Mouse (Mus musculus) gastrocnemius, postnatal 4 days (tissue): ENCODE results near the gene Fam129b. TPM values are rescaled to one million over a fixed set of nuclear protein-coding genes. Genes with fewer than 3 reads are reported as not detected.

ENCODE experiments used
- DNase-seq, 2 experiments: peaks; one replicate each; pipeline ENCODE4 v3.0.0; 2021 to 2022; ENCODE audit warnings: low spot score in 2 of 2, mixed read lengths in 2 of 2
- total RNA-seq, 2 experiments: library from RNA; stranded (reverse); gene quantifications; 2 replicates each; pipeline ENCODE4 v1.2.3; 2021

Gene Fam129b
- total RNA-seq, 2 experiments from 2014 or later = 26.8 to 27.5 TPM

DNA sequence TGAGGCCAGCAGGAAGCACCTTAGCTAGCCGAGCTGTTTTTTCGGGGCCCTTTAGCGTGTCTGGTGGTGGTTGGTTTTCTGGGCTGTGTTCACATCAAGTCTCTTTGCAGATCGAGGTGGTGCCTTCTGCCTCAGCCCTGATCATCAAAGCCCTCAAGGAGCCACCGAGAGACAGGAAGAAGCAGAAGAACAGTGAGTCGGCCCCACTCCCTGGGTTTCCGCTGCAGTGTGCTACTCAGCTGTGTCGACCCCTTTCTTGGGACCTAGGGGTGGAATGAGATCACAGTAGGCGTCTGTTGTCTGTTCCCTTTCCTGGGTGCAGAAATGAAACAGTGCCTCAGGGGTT lies 86.9 kb downstream of the Fam129b start:
- no peak for DNase-seq

DNA sequence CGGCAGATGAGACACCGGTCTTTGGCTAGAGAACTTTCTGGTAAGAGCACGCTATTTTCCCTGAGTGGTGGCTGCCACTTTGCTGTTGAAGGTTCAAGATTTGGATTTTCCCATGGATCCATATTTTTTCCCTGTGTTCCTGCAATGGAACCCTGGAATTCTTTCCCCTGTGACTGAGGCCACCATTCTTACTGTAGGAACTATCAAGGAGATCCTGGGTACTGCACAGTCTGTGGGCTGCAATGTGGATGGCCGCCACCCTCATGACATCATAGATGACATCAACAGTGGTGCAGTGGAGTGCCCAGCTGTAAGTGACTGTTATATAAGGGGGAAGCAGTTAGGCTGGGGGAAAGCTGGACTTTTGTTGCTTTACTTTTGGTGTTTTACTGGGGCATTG lies 87.6 kb downstream of the Fam129b start:
- DNase-seq = no peak

DNA sequence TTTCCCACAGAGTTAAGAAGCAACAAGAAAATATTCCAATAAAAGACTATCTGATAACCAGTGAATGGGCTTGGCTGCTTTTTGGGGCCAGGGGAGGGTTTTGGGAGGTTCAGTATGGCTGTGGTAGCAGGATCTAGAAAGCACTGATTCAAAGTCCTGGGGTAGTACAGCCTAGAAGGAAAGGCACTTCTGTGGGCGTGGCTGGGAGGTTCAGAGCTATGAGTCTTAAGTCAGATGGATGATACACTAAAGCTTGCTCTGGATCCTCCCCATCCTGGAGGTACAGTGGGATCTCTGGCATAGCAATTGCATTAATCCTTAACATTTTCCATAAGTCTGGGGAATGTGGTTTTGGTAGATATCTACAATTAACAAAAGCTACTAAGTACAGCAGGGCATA lies 88.1 kb downstream of the Fam129b start:
- no peak for DNase-seq

DNA sequence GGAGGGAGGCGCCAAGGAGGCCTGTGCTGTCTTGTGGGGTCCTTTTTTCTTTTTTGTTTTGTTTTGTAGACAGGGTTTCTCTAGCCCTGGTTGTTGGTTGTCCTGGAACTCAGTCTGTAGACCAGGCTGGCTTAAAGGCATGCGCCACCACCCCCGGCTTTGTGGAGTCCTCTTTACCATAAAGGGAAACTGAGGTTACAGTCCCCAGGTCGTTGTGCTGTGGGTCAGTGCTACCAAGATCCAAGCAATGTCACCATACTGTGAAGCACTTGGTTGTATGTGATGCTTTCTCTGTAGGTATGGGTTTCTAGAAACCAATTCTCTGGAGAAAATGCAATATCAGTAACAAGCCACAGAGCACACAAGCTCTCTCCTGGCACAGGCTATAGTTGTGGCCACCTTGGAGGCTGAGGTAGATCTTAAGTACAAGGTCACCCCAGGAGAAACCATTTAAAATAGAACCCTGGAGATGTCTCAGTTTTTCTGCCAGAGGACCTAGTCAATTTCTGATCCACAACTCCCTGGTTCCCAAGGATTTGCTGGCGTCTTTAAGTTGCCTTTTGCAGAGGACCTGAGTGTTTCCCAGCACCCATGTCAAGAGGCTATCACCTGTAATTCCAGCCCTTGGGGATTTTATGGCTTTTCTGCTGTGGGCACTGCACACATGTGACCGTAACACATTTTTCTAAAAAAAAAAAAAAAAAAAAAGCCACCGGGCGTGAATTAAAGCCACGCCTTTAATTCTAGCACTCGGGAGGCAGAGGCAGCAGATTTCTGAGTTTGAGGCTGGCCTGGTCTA lies 88.9 kb downstream of the Fam129b start:
- DNase-seq = no peak

DNA sequence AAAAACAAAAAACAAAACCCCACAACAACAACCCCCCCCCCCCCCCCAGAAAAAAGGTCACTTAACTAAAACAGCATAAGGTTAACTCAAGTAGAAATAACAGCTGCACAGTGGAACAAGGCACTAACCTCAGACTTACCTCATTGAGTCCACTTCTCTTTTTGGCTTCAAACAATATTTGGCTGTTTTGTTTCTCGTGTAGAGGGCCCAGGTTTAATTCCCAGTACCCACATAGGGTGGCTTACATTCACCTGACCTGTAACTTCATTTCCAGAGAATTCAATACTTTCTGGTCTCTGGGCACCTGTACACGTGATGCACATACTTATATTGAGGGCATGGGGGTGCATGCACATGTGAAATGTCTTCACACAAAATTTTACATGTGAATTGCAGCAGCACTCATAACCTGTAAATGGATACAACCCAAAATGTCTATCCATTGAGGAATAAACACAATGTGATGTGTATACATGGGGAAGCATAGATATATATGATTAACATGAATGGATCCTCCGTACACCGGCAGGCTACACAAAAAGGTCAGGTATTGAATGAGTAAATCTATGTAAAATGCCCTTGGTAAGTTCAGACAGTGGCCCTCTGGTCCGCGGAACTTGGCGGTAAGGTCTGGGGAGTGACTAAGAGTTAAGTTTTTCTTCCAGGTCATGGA lies 89.7 kb downstream of the Fam129b start:
- no peak for DNase-seq

DNA sequence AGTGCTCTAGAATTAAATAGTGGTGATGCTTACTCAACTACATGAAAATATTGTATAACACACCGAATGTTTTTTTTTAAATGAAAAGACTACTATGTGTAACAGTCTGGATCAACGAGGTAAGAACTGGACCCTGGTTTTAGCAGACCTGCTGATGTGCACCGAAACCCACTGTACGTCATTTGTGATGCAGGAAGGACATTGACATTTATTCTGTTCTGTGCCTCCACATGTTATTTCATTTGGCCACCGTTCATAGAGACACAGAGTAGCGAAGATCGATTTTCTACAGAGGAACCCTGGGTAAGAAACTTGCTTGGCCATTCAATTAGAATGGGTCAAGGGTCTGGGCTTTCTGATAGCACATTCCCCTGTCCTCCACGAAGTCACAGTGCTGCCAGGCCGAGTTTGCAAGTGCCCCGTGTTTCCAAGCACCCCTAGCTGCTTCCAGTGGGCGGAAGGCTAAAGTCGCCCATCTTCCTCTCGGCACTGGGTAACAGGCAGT lies 90.3 kb downstream of the Fam129b start:
- no peak for DNase-seq

DNA sequence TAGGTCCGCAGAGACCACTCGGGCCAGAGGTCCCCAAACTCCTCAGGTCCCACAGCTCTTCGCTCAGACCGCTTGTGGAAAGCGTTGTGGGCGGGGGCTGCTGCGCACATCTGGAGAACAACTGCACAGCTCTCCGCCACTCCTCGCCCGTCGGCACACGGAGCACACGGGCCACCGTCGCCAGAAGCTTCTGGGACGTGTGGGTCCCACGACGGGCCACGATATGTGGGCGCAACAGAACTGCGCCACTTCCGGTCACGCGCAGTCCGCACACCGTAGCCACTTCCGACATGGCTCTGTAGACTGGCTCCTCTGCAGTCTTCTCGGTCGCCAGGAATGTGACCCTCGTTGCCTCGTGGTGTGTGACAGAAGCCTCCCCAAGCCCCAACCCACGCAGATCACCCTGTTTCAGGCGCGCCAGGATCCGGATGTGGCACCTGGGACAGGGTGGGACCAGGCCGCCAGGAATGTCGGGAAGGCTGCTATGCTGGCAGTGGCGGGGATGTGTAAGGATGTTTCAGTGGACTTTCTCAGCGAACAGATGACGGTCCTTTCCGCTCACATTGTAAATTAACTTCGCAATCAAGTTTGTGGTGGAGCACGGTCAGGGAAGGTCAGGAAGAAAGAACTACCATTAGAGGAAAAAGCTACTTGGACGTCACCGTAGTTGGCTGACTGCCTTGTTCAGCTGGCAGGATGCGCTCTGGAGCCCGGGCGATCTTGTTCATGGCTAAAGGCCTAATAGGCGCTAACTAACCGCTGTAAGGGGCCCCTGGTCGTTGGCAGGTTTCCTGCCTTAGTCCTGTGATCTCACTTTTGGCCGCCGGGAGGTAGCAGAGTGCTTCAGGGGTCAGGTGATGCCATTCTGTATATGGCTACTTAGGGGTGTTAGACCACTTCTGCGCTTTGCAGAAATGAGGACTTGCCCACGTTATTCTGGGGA lies 91.0 kb downstream of the Fam129b start:
- DNase-seq = peak; percentile 61 to 88

DNA sequence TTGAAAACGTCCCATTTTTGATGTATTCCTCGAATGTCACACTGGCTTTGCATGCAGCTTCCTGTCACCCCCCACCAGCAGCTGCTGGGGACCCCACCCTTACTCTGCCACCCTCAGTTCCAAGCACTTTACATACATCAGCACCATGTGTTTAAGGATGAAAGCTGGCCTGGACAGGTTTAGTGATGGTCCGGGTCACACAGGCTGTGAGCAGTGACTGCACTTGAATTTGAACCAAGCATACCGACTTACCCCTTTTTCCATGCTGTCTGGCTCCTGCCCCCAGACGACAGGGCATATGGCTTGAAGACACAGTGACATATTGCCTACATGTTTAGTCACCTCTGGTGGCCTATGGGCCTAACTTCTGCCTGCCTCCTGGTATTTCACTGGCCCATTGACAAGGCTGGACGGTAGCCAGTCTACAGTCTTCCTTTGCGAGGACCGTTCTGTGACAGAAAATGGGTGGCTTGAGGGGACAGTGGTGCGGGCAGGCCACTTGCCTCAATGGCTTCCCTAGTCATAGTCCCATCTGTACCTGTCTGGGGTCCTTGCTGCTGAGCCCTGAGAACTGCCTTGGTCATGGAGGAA lies 92.2 kb downstream of the Fam129b start:
- no peak for DNase-seq

DNA sequence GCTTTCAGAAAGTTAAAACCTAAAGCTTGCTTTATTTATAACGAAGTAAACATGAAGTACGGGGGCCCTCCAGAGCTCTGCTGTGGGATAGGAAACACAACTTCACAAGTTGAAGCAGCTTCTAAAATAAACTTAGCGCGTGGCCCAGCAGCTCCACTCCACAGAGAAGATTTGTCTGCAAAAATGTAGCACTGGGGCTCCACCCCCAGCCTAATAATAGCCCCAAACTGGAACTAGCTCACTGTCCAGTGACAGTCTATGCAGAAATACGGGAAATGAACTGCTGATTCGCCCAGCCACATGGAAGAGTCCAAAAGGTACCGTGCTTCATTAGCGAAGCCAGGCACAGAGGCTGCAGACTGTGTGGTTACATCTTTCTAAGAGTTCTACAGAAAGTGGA lies 93.4 kb downstream of the Fam129b start:
- DNase-seq = no peak

DNA sequence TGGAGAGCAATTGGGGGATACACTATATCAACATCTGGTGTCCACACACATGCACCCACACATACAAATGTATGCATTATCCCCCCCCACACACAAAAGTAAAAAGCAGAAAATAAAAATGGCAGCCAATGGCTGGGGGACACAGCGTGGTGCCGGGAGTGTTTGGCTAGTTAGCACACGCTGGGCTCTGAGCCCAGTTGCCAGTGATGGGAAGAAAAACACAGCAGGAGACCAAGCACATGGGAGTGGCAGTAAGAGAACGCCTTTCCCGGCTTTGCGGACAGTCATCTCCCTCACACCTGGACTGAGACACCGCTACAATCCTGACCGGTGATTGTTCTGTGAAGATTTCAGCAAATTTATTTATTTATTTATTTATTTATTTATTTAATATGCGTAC lies 95.3 kb downstream of the Fam129b start:
- DNase-seq = no peak

DNA sequence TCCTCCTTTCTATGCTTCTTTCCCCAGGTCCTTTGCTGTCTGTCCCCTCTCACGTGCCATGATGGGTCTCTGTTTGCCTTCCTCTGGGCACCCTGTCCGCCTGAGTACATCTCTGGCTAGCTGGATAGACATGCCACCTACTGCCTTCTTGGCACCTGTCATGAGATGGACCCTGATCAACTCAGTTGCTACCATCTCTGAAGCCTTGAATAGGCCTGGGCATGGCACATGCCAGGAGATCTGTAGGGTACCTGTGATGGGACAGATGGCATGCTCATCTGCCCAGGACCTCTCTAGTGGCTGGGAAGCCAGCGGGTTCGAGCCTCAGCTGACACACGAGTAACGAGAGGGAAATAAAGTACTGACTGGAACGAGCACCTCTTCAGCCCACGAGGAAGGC lies 98.3 kb downstream of the Fam129b start:
- no peak for DNase-seq

Other genes starting within 250 kb of the Fam129b start
- 10 to 100 TPM; 55.3 to 60.1 TPM for gene Eng, start 229.5 kb upstream of the Fam129b start, total RNA-seq
- gene Fpgs, start 172.0 kb upstream of the Fam129b start, total RNA-seq = 10 to 100 TPM; 18.7 to 22.4 TPM
- gene Cdk9, start 163.0 kb upstream of the Fam129b start, total RNA-seq = 10 to 100 TPM; 49.3 to 55.2 TPM
- 10 to 100 TPM; 18.4 TPM for gene Sh2d3c, start 155.1 kb upstream of the Fam129b start, total RNA-seq
- gene 6330409D20Rik, start 135.1 kb upstream of the Fam129b start, total RNA-seq = not detected
- gene Tor2a, start 118.9 kb upstream of the Fam129b start, total RNA-seq = 10 to 100 TPM; 17.8 to 22.4 TPM
- gene Ttc16, start 100.5 kb upstream of the Fam129b start, total RNA-seq = not detected
- gene Ptrh1, start 100.3 kb upstream of the Fam129b start, total RNA-seq = 1 to 10 TPM; 2.0 to 3.2 TPM
- not detected for gene Cfap157, start 91.7 kb upstream of the Fam129b start, total RNA-seq
- gene Stxbp1, start 28.9 kb upstream of the Fam129b start, total RNA-seq = 10 to 100 TPM; 16.3 to 16.9 TPM
- 100 to 1,000 TPM; 212 to 221 TPM for gene Rpl12, start 85.4 kb downstream of the Fam129b start, total RNA-seq
- gene Lrsam1, start 85.5 kb downstream of the Fam129b start, total RNA-seq = 10 to 100 TPM; 20.0 to 22.0 TPM
- 1 to 10 TPM; 8.8 to 9.7 TPM for gene Slc2a8, start 106.0 kb downstream of the Fam129b start, total RNA-seq